Mouse (Mus musculus): ENCODE data around the gene Atp5d. TPM values are rescaled to one million over a fixed set of nuclear protein-coding genes. Genes with fewer than 3 reads are reported as not detected.

Atp5d gene
- polyA plus RNA-seq, 1 experiment from 2014 or later, result 498 TPM

Other genes starting within 250 kb of the Atp5d start
- gene Cfd, start 247.8 kb upstream of the Atp5d start, polyA plus RNA-seq (2016; fragmentation: Nextera tagmentation; extraction: Ambion mirVana), result not detected in 2 replicates
- gene Med16, start 229.7 kb upstream of the Atp5d start, polyA plus RNA-seq (2016; fragmentation: Nextera tagmentation; extraction: Ambion mirVana), result 61.8 and 65.7 TPM in 2 replicates
- 1.9 TPM in 1 of 2 replicates, not detected in the other for gene Gm26602, start 227.8 kb upstream of the Atp5d start, polyA plus RNA-seq (2016; fragmentation: Nextera tagmentation; extraction: Ambion mirVana)
- 0.28 and 0.48 TPM in 2 replicates for gene Kiss1r, start 221.7 kb upstream of the Atp5d start, polyA plus RNA-seq (2016; fragmentation: Nextera tagmentation; extraction: Ambion mirVana)
- gene R3hdm4, start 217.4 kb upstream of the Atp5d start, polyA plus RNA-seq (2016; fragmentation: Nextera tagmentation; extraction: Ambion mirVana), result 112 and 116 TPM in 2 replicates
- 12.5 and 13.0 TPM in 2 replicates for gene Arid3a, start 211.6 kb upstream of the Atp5d start, polyA plus RNA-seq (2016; fragmentation: Nextera tagmentation; extraction: Ambion mirVana)
- 165 and 167 TPM in 2 replicates for gene Wdr18, start 178.5 kb upstream of the Atp5d start, polyA plus RNA-seq (2016; fragmentation: Nextera tagmentation; extraction: Ambion mirVana)
- gene Grin3b, start 167.9 kb upstream of the Atp5d start, polyA plus RNA-seq (2016; fragmentation: Nextera tagmentation; extraction: Ambion mirVana), result 0.20 and 0.31 TPM in 2 replicates
- gene Tmem259, start 154.3 kb upstream of the Atp5d start, polyA plus RNA-seq (2016; fragmentation: Nextera tagmentation; extraction: Ambion mirVana), result 8.4 and 9.6 TPM in 2 replicates
- 222 and 226 TPM in 2 replicates for gene Cnn2, start 150.0 kb upstream of the Atp5d start, polyA plus RNA-seq (2016; fragmentation: Nextera tagmentation; extraction: Ambion mirVana)
- gene Abca7, start 142.1 kb upstream of the Atp5d start, polyA plus RNA-seq (2016; fragmentation: Nextera tagmentation; extraction: Ambion mirVana), result 2.9 and 3.1 TPM in 2 replicates
- 8.0 and 9.1 TPM in 2 replicates for gene Arhgap45, start 122.0 kb upstream of the Atp5d start, polyA plus RNA-seq (2016; fragmentation: Nextera tagmentation; extraction: Ambion mirVana)
- gene Polr2e, start 98.8 kb upstream of the Atp5d start, polyA plus RNA-seq (2016; fragmentation: Nextera tagmentation; extraction: Ambion mirVana), result 279 and 286 TPM in 2 replicates
- gene Gpx4, start 91.5 kb upstream of the Atp5d start, polyA plus RNA-seq (2016; fragmentation: Nextera tagmentation; extraction: Ambion mirVana), result 670 and 692 TPM in 2 replicates
- 14.7 and 15.6 TPM in 2 replicates for gene Sbno2, start 33.1 kb upstream of the Atp5d start, polyA plus RNA-seq (2016; fragmentation: Nextera tagmentation; extraction: Ambion mirVana)
- 14.4 and 18.1 TPM in 2 replicates for gene Stk11, start 22.8 kb upstream of the Atp5d start, polyA plus RNA-seq (2016; fragmentation: Nextera tagmentation; extraction: Ambion mirVana)
- gene Cbarp, start 2.2 kb downstream of the Atp5d start, polyA plus RNA-seq (2016; fragmentation: Nextera tagmentation; extraction: Ambion mirVana), result 6.8 and 7.3 TPM in 2 replicates
- 19.1 and 19.8 TPM in 2 replicates for gene Midn, start 9.6 kb downstream of the Atp5d start, polyA plus RNA-seq (2016; fragmentation: Nextera tagmentation; extraction: Ambion mirVana)
- 90.9 and 116 TPM in 2 replicates for gene Cirbp, start 27.4 kb downstream of the Atp5d start, polyA plus RNA-seq (2016; fragmentation: Nextera tagmentation; extraction: Ambion mirVana)
- gene 1600002K03Rik, start 34.3 kb downstream of the Atp5d start, polyA plus RNA-seq (2016; fragmentation: Nextera tagmentation; extraction: Ambion mirVana), result 9.8 and 10.7 TPM in 2 replicates
- 23.2 and 24.2 TPM in 2 replicates for gene Efna2, start 40.9 kb downstream of the Atp5d start, polyA plus RNA-seq (2016; fragmentation: Nextera tagmentation; extraction: Ambion mirVana)
- gene Mum1, start 87.8 kb downstream of the Atp5d start, polyA plus RNA-seq (2016; fragmentation: Nextera tagmentation; extraction: Ambion mirVana), result 89.4 and 98.3 TPM in 2 replicates
- gene Ndufs7, start 110.5 kb downstream of the Atp5d start, polyA plus RNA-seq (2016; fragmentation: Nextera tagmentation; extraction: Ambion mirVana), result 309 and 314 TPM in 2 replicates
- 18.3 and 19.1 TPM in 2 replicates for gene Gamt, start 122.4 kb downstream of the Atp5d start, polyA plus RNA-seq (2016; fragmentation: Nextera tagmentation; extraction: Ambion mirVana)
- 48.2 and 52.3 TPM in 2 replicates for gene Dazap1, start 122.9 kb downstream of the Atp5d start, polyA plus RNA-seq (2016; fragmentation: Nextera tagmentation; extraction: Ambion mirVana)
- gene Rps15, start 153.8 kb downstream of the Atp5d start, polyA plus RNA-seq (2016; fragmentation: Nextera tagmentation; extraction: Ambion mirVana), result 1,138 and 1,144 TPM in 2 replicates
- gene Apc2, start 157.3 kb downstream of the Atp5d start, polyA plus RNA-seq (2016; fragmentation: Nextera tagmentation; extraction: Ambion mirVana), result 19.4 and 27.0 TPM in 2 replicates
- 56.4 and 60.2 TPM in 2 replicates for gene 2310011J03Rik, start 181.9 kb downstream of the Atp5d start, polyA plus RNA-seq (2016; fragmentation: Nextera tagmentation; extraction: Ambion mirVana)
- gene Pcsk4, start 190.9 kb downstream of the Atp5d start, polyA plus RNA-seq (2016; fragmentation: Nextera tagmentation; extraction: Ambion mirVana), result 5.7 and 6.7 TPM in 2 replicates
- gene Reep6, start 191.3 kb downstream of the Atp5d start, polyA plus RNA-seq (2016; fragmentation: Nextera tagmentation; extraction: Ambion mirVana), result 7.7 and 9.1 TPM in 2 replicates
- gene Adamtsl5, start 209.8 kb downstream of the Atp5d start, polyA plus RNA-seq (2016; fragmentation: Nextera tagmentation; extraction: Ambion mirVana), result 0.27 and 0.54 TPM in 2 replicates
- 0.43 and 0.71 TPM in 2 replicates for gene Plk5, start 217.8 kb downstream of the Atp5d start, polyA plus RNA-seq (2016; fragmentation: Nextera tagmentation; extraction: Ambion mirVana)
- gene Mex3d, start 249.0 kb downstream of the Atp5d start, polyA plus RNA-seq (2016; fragmentation: Nextera tagmentation; extraction: Ambion mirVana), result 6.8 and 7.0 TPM in 2 replicates

Data from forebrain, embryonic 10.5 days (tissue).